8 mouse cellular contexts compared by ENCODE assay signal in genomic region chr5:24551317-24551688, GRCm38 (mm10). TPM values are rescaled to one million over a fixed set of nuclear protein-coding genes. Genes with fewer than 3 reads are reported as not detected.
A peak's percentile ranks its signal among the peaks of the same experiment; 100 is the strongest.
DNase-seq lines count a peak whose midpoint lies in the region; ATAC-seq and TF ChIP-seq lines count a peak whose summit lies in the region.
"Had no signal": no experiment of that assay in that cellular context is flagged by ENCODE, and none has a peak within 500 bp of the region (broad histone marks: within the 10 kb centered on the region; RNA-seq: fewer than 3 reads in every experiment).

No protein-coding gene starts in this region.

- TF ChIP-seq CTCF in liver, postnatal 0 days (IDR thresholded peaks at IDR 0.05; ENCODE audit: low read depth), result no peak

- 26% methylated on average over 2 of the region's 2 CpGs for WGBS in liver, embryonic 12.5 days (ENCODE audit: insufficient replicate concordance)
- WGBS in liver, postnatal 0 days (ENCODE audit: insufficient replicate concordance), result 47% methylated on average over 2 of the region's 2 CpGs
- WGBS in forebrain, embryonic 13.5 days, result 32% methylated on average over 2 of the region's 2 CpGs
- 48% methylated on average over 2 of the region's 2 CpGs for WGBS in intestine, embryonic 16.5 days
- 39% methylated on average over 2 of the region's 2 CpGs for WGBS in stomach, embryonic 14.5 days

- peak overlapping the region; percentile 13; the same call in 1 of the 2 replicates for H3K4me2 ChIP-seq in liver, embryonic 12.5 days
- H3K4me2 ChIP-seq in liver, postnatal 0 days (ENCODE audit: low read depth, low read length), result no peak overlapping the region
- H3K4me2 ChIP-seq in forebrain, embryonic 13.5 days, result peak overlapping the region; percentile 53
- peak overlapping the region; percentile 44 for H3K4me2 ChIP-seq in intestine, embryonic 16.5 days (ENCODE audit: low read depth, low read length)
- H3K4me2 ChIP-seq in stomach, embryonic 14.5 days (replicated peaks; ENCODE audit: low read depth, low read length), result peak overlapping the region; percentile 31

- DNase-seq in liver, postnatal 0 days, result no peak
- DNase-seq in adrenal gland, postnatal 36 days, result no peak
- no peak for DNase-seq in left cerebral cortex, postnatal 36 days (ENCODE audit: low spot score in 2 of 2)

- ATAC-seq in liver, embryonic 12.5 days, result no peak
- ATAC-seq in liver, postnatal 0 days, result no peak
- no peak for ATAC-seq in forebrain, embryonic 13.5 days
- ATAC-seq in intestine, embryonic 16.5 days, result no peak; the same call in 1 of the 2 replicates
- no peak for ATAC-seq in stomach, embryonic 14.5 days (ENCODE audit: insufficient number of reproducible peaks, insufficient read depth, low FRiP score, low read depth)

- no peaks in the 10 kb centered on the region for H3K36me3 ChIP-seq in liver, embryonic 12.5 days
- no peaks in the 10 kb centered on the region for H3K36me3 ChIP-seq in liver, postnatal 0 days (replicated peaks; ENCODE audit: insufficient read depth, low read length)
- no peaks in the 10 kb centered on the region for H3K36me3 ChIP-seq in forebrain, embryonic 13.5 days (ENCODE audit: poor library complexity, severe bottlenecking)
- no peaks in the 10 kb centered on the region for H3K36me3 ChIP-seq in intestine, embryonic 16.5 days (ENCODE audit: control insufficient read depth, insufficient read depth, low read length)
- H3K36me3 ChIP-seq in stomach, embryonic 14.5 days (ENCODE audit: control insufficient read depth, insufficient read depth, low read length), result no peaks in the 10 kb centered on the region

- H3K27me3 ChIP-seq in liver, embryonic 12.5 days (replicated peaks), result peaks cover 83% of the 10 kb centered on the region
- H3K27me3 ChIP-seq in liver, postnatal 0 days (ENCODE audit: insufficient read depth, low read length), result peaks cover 16% of the 10 kb centered on the region
- no peaks in the 10 kb centered on the region for H3K27me3 ChIP-seq in forebrain, embryonic 13.5 days
- H3K27me3 ChIP-seq in intestine, embryonic 16.5 days (replicated peaks; ENCODE audit: control insufficient read depth, insufficient read depth, low read length), result no peaks in the 10 kb centered on the region
- H3K27me3 ChIP-seq in stomach, embryonic 14.5 days (ENCODE audit: control insufficient read depth, insufficient read depth, low read length), result no peaks in the 10 kb centered on the region

- no peak for TF ChIP-seq EP300 in liver, postnatal 0 days (IDR thresholded peaks at IDR 0.05; ENCODE audit: low read depth)

- H3K27ac ChIP-seq in liver, embryonic 12.5 days, result no peak overlapping the region
- H3K27ac ChIP-seq in liver, postnatal 0 days (ENCODE audit: low read depth), result no peak overlapping the region
- H3K27ac ChIP-seq in forebrain, embryonic 13.5 days, result peak overlapping the region; percentile 76
- no peak overlapping the region for H3K27ac ChIP-seq in intestine, embryonic 16.5 days (ENCODE audit: low read length)
- H3K27ac ChIP-seq in stomach, embryonic 14.5 days (ENCODE audit: low read length), result no peak overlapping the region

- H3K9ac ChIP-seq in liver, embryonic 12.5 days, result no peak overlapping the region
- H3K9ac ChIP-seq in liver, postnatal 0 days (replicated peaks), result no peak overlapping the region
- peak overlapping the region; percentile 37 for H3K9ac ChIP-seq in forebrain, embryonic 13.5 days
- H3K9ac ChIP-seq in intestine, embryonic 16.5 days (ENCODE audit: low read depth, low read length), result 0 out of 2 replicates have a peak overlapping the region, but pooled peaks have one; percentile 6
- H3K9ac ChIP-seq in stomach, embryonic 14.5 days (replicated peaks; ENCODE audit: low read depth, low read length), result no peak overlapping the region

- H3K4me3 ChIP-seq in liver, embryonic 12.5 days, result no peak overlapping the region
- H3K4me3 ChIP-seq in liver, postnatal 0 days (ENCODE audit: low read depth, low read length), result no peak overlapping the region
- H3K4me3 ChIP-seq in forebrain, embryonic 13.5 days, result peak overlapping the region; percentile 6; the same call in 1 of the 2 replicates
- no peak overlapping the region for H3K4me3 ChIP-seq in intestine, embryonic 16.5 days (ENCODE audit: low read length)
- no peak overlapping the region for H3K4me3 ChIP-seq in stomach, embryonic 14.5 days (ENCODE audit: low read depth, low read length)

- intact Hi-C loops in left cerebral cortex, postnatal 36 days (cut with DNase I), result no loop called here

- no peaks in the 10 kb centered on the region for H3K9me3 ChIP-seq in liver, embryonic 12.5 days (replicated peaks)
- no peaks in the 10 kb centered on the region for H3K9me3 ChIP-seq in liver, postnatal 0 days (ENCODE audit: low read length)
- no peaks in the 10 kb centered on the region for H3K9me3 ChIP-seq in forebrain, embryonic 13.5 days (replicated peaks)
- H3K9me3 ChIP-seq in intestine, embryonic 16.5 days (ENCODE audit: control insufficient read depth, low read length), result no peaks in the 10 kb centered on the region
- H3K9me3 ChIP-seq in stomach, embryonic 14.5 days (ENCODE audit: control insufficient read depth, low read depth, low read length), result no peaks in the 10 kb centered on the region

- H3K4me1 ChIP-seq in liver, embryonic 12.5 days, result 0 out of 2 replicates have a peak, but pooled peaks cover 7% of the 10 kb centered on the region
- H3K4me1 ChIP-seq in liver, postnatal 0 days (ENCODE audit: insufficient read depth), result no peaks in the 10 kb centered on the region; the same call in 1 of the 2 replicates
- peaks cover 21% of the 10 kb centered on the region for H3K4me1 ChIP-seq in forebrain, embryonic 13.5 days
- peaks cover 7% of the 10 kb centered on the region for H3K4me1 ChIP-seq in intestine, embryonic 16.5 days (ENCODE audit: control insufficient read depth, insufficient read depth, low read length)
- peaks cover 4% of the 10 kb centered on the region for H3K4me1 ChIP-seq in stomach, embryonic 14.5 days (ENCODE audit: control insufficient read depth, insufficient read depth, low read length)

RNA-seq across cellular contexts. Expression of gene 4931409K22Rik, which starts 5.3 kb away (rescaled TPM):
- polyA plus RNA-seq in liver, embryonic 12.5 days (2016; fragmentation: Nextera tagmentation; extraction: Ambion mirVana), result 0.05 TPM in 1 of 2 replicates, not detected in the other
- not detected in 2 replicates for polyA plus RNA-seq in liver, postnatal 0 days (2015; fragmentation: Nextera tagmentation; extraction: Ambion mirVana)
- polyA plus RNA-seq in forebrain, embryonic 13.5 days (2015; fragmentation: Nextera tagmentation; extraction: Ambion mirVana), result 0.62 TPM in 2 replicates
- polyA plus RNA-seq in intestine, embryonic 16.5 days (2015; fragmentation: Nextera tagmentation; extraction: Ambion mirVana), result not detected in 2 replicates
- 0.10 TPM in 2 replicates for polyA plus RNA-seq in stomach, embryonic 14.5 days (2014; fragmentation: Nextera tagmentation; extraction: Ambion mirVana)
- not detected for total RNA-seq in adrenal gland, postnatal 36 days (2021)
- total RNA-seq in left cerebral cortex, postnatal 36 days (2021), result under 1 TPM in 1 of 2 experiments, not detected in 1; 0.23 TPM

RNA-seq across cellular contexts. Expression of gene Asb10, which starts 10.5 kb away (rescaled TPM):
- polyA plus RNA-seq in liver, embryonic 12.5 days (2016; fragmentation: Nextera tagmentation; extraction: Ambion mirVana), result 0.11 TPM in 1 of 2 replicates, not detected in the other
- polyA plus RNA-seq in liver, postnatal 0 days (2015; fragmentation: Nextera tagmentation; extraction: Ambion mirVana), result 0.06 and 0.14 TPM in 2 replicates
- polyA plus RNA-seq in forebrain, embryonic 13.5 days (2015; fragmentation: Nextera tagmentation; extraction: Ambion mirVana), result 0.06 and 0.15 TPM in 2 replicates
- 0.16 and 0.29 TPM in 2 replicates for polyA plus RNA-seq in intestine, embryonic 16.5 days (2015; fragmentation: Nextera tagmentation; extraction: Ambion mirVana)
- 0.22 and 0.34 TPM in 2 replicates for polyA plus RNA-seq in stomach, embryonic 14.5 days (2014; fragmentation: Nextera tagmentation; extraction: Ambion mirVana)
- under 1 TPM in 1 of 2 experiments, not detected in 1; 0.49 TPM for total RNA-seq in adrenal gland, postnatal 36 days (2021)
- under 1 TPM in 1 of 2 experiments, not detected in 1; 0.27 TPM for total RNA-seq in left cerebral cortex, postnatal 36 days (2021)

RNA-seq across cellular contexts. Expression of gene Gbx1, which starts 24.3 kb away (rescaled TPM):
- polyA plus RNA-seq in liver, embryonic 12.5 days (2016; fragmentation: Nextera tagmentation; extraction: Ambion mirVana), result not detected in 2 replicates
- polyA plus RNA-seq in liver, postnatal 0 days (2015; fragmentation: Nextera tagmentation; extraction: Ambion mirVana), result not detected in 2 replicates
- 0.90 and 0.97 TPM in 2 replicates for polyA plus RNA-seq in forebrain, embryonic 13.5 days (2015; fragmentation: Nextera tagmentation; extraction: Ambion mirVana)
- 0.04 TPM in 1 of 2 replicates, not detected in the other for polyA plus RNA-seq in intestine, embryonic 16.5 days (2015; fragmentation: Nextera tagmentation; extraction: Ambion mirVana)
- not detected in 2 replicates for polyA plus RNA-seq in stomach, embryonic 14.5 days (2014; fragmentation: Nextera tagmentation; extraction: Ambion mirVana)
- total RNA-seq in adrenal gland, postnatal 36 days (2021), result not detected
- total RNA-seq in left cerebral cortex, postnatal 36 days (2021), result under 1 TPM in 1 of 2 experiments, not detected in 1; 0.61 TPM
- polyA plus RNA-seq: gonadal fat pad, adult 2 months had no signal

RNA-seq across cellular contexts. Expression of gene Abcf2, which starts 26.0 kb away (rescaled TPM):
- polyA plus RNA-seq in liver, embryonic 12.5 days (2016; fragmentation: Nextera tagmentation; extraction: Ambion mirVana), result 93.7 and 95.9 TPM in 2 replicates
- 24.9 and 26.4 TPM in 2 replicates for polyA plus RNA-seq in liver, postnatal 0 days (2015; fragmentation: Nextera tagmentation; extraction: Ambion mirVana)
- polyA plus RNA-seq in forebrain, embryonic 13.5 days (2015; fragmentation: Nextera tagmentation; extraction: Ambion mirVana), result 117 and 124 TPM in 2 replicates
- 75.0 and 82.7 TPM in 2 replicates for polyA plus RNA-seq in intestine, embryonic 16.5 days (2015; fragmentation: Nextera tagmentation; extraction: Ambion mirVana)
- polyA plus RNA-seq in stomach, embryonic 14.5 days (2014; fragmentation: Nextera tagmentation; extraction: Ambion mirVana), result 79.5 and 89.2 TPM in 2 replicates
- total RNA-seq in adrenal gland, postnatal 36 days (2021), result 10 to 100 TPM; 69.3 to 79.2 TPM
- total RNA-seq in left cerebral cortex, postnatal 36 days (2021), result 10 to 100 TPM; 85.2 to 90.3 TPM

RNA-seq across cellular contexts. Expression of gene Chpf2, which starts 35.2 kb away (rescaled TPM):
- 16.6 and 17.6 TPM in 2 replicates for polyA plus RNA-seq in liver, embryonic 12.5 days (2016; fragmentation: Nextera tagmentation; extraction: Ambion mirVana)
- 13.8 and 15.9 TPM in 2 replicates for polyA plus RNA-seq in liver, postnatal 0 days (2015; fragmentation: Nextera tagmentation; extraction: Ambion mirVana)
- polyA plus RNA-seq in forebrain, embryonic 13.5 days (2015; fragmentation: Nextera tagmentation; extraction: Ambion mirVana), result 15.0 and 17.2 TPM in 2 replicates
- polyA plus RNA-seq in intestine, embryonic 16.5 days (2015; fragmentation: Nextera tagmentation; extraction: Ambion mirVana), result 16.3 and 18.0 TPM in 2 replicates
- 11.3 and 13.4 TPM in 2 replicates for polyA plus RNA-seq in stomach, embryonic 14.5 days (2014; fragmentation: Nextera tagmentation; extraction: Ambion mirVana)
- total RNA-seq in adrenal gland, postnatal 36 days (2021), result 10 to 100 TPM; 35.7 to 52.5 TPM
- 10 to 100 TPM; 69.2 to 76.9 TPM for total RNA-seq in left cerebral cortex, postnatal 36 days (2021)

Comparison
In these comparisons a context has a peak if more than half of its experiments do, and no peak if none do; other contexts are left out.
1. H3K9ac ChIP-seq: peak in forebrain, embryonic 13.5 days (single experiment) and intestine, embryonic 16.5 days (single experiment); none in liver, embryonic 12.5 days (single experiment), liver, postnatal 0 days (single experiment) and stomach, embryonic 14.5 days (single experiment).